Mouse (Mus musculus): ENCODE measurements at regions not wholly inside any gene's neighbourhood (a gene's known extent, or its start where the extent isn't known, plus 50 kb on each side); places are given as distances from the start of the nearest gene placed in this dataset.

GRCm38 (mm10) chr13:11293750-11294149, 813.0 kb downstream of the Ryr2 start:
- no peak for DNase-seq (ENCODE audit: low read depth, low spot score)

GRCm38 (mm10) chr13:11273896-11274295, 832.8 kb downstream of the Ryr2 start:
- DNase-seq (ENCODE audit: low read depth, low spot score) = no peak

- DNase-seq (ENCODE audit: low read depth, low spot score) = no peak
Measured at GRCm38 (mm10) chr13:11268673-11269340, 837.9 kb downstream of the Ryr2 start.

GRCm38 (mm10) chr13:11247541-11247940, 859.2 kb downstream of the Ryr2 start:
- peak; percentile 61 for DNase-seq (ENCODE audit: low read depth, low spot score)

GRCm38 (mm10) chr13:11216671-11217330, 856.2 kb upstream of the Chrm3 start:
- DNase-seq (ENCODE audit: low read depth, low spot score) = no peak

GRCm38 (mm10) chr13:11210109-11210508, 849.5 kb upstream of the Chrm3 start:
- DNase-seq (ENCODE audit: low read depth, low spot score) = no peak

GRCm38 (mm10) chr13:11205216-11205786, 844.7 kb upstream of the Chrm3 start:
- DNase-seq (ENCODE audit: low read depth, low spot score) = no peak

- no peak for DNase-seq (ENCODE audit: low read depth, low spot score)
Measured at GRCm38 (mm10) chr13:11201978-11202377, 841.3 kb upstream of the Chrm3 start.

- DNase-seq (ENCODE audit: low read depth, low spot score) = peak; percentile 5
Measured at GRCm38 (mm10) chr13:11192471-11192870, 831.8 kb upstream of the Chrm3 start.

GRCm38 (mm10) chr13:11181191-11181590, 820.5 kb upstream of the Chrm3 start:
- DNase-seq (ENCODE audit: low read depth, low spot score) = no peak

GRCm38 (mm10) chr13:11180356-11180755, 819.7 kb upstream of the Chrm3 start:
- no peak for DNase-seq (ENCODE audit: low read depth, low spot score)

GRCm38 (mm10) chr13:11178586-11178985, 817.9 kb upstream of the Chrm3 start:
- no peak for DNase-seq (ENCODE audit: low read depth, low spot score)

GRCm38 (mm10) chr13:11177642-11178420, 817.2 kb upstream of the Chrm3 start:
- no peak for DNase-seq (ENCODE audit: low read depth, low spot score)

GRCm38 (mm10) chr13:11167115-11167514, 806.5 kb upstream of the Chrm3 start:
- no peak for DNase-seq (ENCODE audit: low read depth, low spot score)

- no peak for DNase-seq (ENCODE audit: low read depth, low spot score)
Measured at GRCm38 (mm10) chr13:11164130-11164529, 803.5 kb upstream of the Chrm3 start.

GRCm38 (mm10) chr13:11147268-11147667, 786.6 kb upstream of the Chrm3 start:
- no peak for DNase-seq (ENCODE audit: low read depth, low spot score)

- no peak for DNase-seq (ENCODE audit: low read depth, low spot score)
Measured at GRCm38 (mm10) chr13:11107693-11108092, 747.0 kb upstream of the Chrm3 start.

- no peak for DNase-seq (ENCODE audit: low read depth, low spot score)
Measured at GRCm38 (mm10) chr13:11106426-11106825, 745.8 kb upstream of the Chrm3 start.

- no peak for DNase-seq (ENCODE audit: low read depth, low spot score)
Measured at GRCm38 (mm10) chr13:11105571-11105970, 744.9 kb upstream of the Chrm3 start.

- DNase-seq (ENCODE audit: low read depth, low spot score) = no peak
Measured at GRCm38 (mm10) chr13:11099586-11099950, 738.9 kb upstream of the Chrm3 start.

- DNase-seq (ENCODE audit: low read depth, low spot score) = peak; percentile 86
Measured at GRCm38 (mm10) chr13:11098899-11099585, 738.4 kb upstream of the Chrm3 start.

GRCm38 (mm10) chr13:11092911-11093310, 732.3 kb upstream of the Chrm3 start:
- no peak for DNase-seq (ENCODE audit: low read depth, low spot score)
